In the genomic region with DNA sequence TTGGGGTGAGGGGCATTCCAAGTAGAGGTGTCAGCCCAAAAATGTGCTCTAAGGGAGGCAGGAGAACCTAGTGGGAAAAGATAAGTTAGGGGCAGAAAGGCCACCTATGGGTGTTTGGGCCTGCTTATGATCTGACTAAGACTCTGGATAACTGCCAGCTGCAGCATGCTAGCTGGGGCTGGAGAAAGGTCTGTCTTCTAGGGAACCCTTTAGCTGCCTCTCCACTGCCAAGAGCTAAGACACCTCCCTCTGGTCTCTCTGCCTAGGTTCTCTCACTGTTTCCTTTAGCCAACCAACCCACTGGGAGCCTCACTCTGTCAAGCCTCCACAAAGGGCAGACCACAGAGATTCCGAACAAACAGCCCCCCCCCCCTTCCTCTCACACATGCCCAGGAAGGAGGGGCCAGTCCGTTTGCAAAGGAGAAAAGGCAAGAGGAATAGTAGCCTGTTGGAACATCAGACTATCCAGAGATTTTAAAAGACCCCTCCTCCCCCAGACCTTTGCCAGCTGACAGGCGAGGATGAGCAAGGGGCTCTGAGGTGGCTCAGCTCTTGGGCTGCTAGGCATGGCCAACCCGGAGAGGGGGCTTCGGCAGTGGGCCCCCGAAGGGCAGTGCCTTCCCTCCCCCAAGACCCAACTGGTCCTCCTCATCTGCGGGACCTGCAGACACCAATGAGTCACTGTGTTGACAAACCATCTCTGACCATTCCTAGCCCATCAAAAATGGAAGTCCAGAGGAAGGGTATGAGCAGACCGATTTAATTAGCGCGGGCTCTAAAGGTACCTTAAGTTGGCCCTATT, we compare ENCODE assay signal across 8 mouse cellular contexts. TPM values are rescaled to one million over a fixed set of nuclear protein-coding genes. Genes with fewer than 3 reads are reported as not detected.
DNase-seq lines count a peak whose midpoint lies in the region; ATAC-seq and TF ChIP-seq lines count a peak whose summit lies in the region.

No protein-coding gene starts in this region.

- H3K4me1 ChIP-seq in embryonic facial prominence, embryonic 10.5 days: peaks cover 64% of the 10 kb centered on the region
- H3K4me1 ChIP-seq in kidney, adult 2 months (ENCODE audit: control insufficient read depth, insufficient read depth, low read length): peaks cover 15% of the 10 kb centered on the region
- H3K4me1 ChIP-seq in lung, embryonic 16.5 days (replicated peaks; ENCODE audit: control insufficient read depth, insufficient read depth, low read length): peaks cover 53% of the 10 kb centered on the region

- H3K9ac ChIP-seq in lung, embryonic 16.5 days (ENCODE audit: low read length): peak overlapping the region; percentile 41

- peaks cover 14% of the 10 kb centered on the region for H3K36me3 ChIP-seq in embryonic facial prominence, embryonic 10.5 days (replicated peaks)
- no peaks in the 10 kb centered on the region for H3K36me3 ChIP-seq in kidney, adult 2 months (ENCODE audit: control insufficient read depth, insufficient read depth, low read length)
- no peaks in the 10 kb centered on the region for H3K36me3 ChIP-seq in lung, embryonic 16.5 days (ENCODE audit: control insufficient read depth, insufficient read depth, low read length)

- peak overlapping the region; percentile 99 for H3K27ac ChIP-seq in embryonic facial prominence, embryonic 10.5 days (replicated peaks)
- peak overlapping the region; percentile 94 for H3K27ac ChIP-seq in kidney, adult 2 months (ENCODE audit: insufficient read depth, low read depth, low read length)
- H3K27ac ChIP-seq in lung, embryonic 16.5 days (ENCODE audit: low read length): peak overlapping the region; percentile 93

- peak; percentile 82 for DNase-seq in urinary bladder, postnatal 14 days (ENCODE audit: low spot score)
- no peak for DNase-seq in urinary bladder, postnatal 10 days (ENCODE audit: low spot score)
- peak; percentile 67 for DNase-seq in embryonic facial prominence, embryonic 10.5 days (ENCODE audit: low spot score)
- DNase-seq in heart, adult 9 months (ENCODE audit: low spot score in 2 of 2): peak; percentile 80 to 82
- peak; percentile 73 for DNase-seq in kidney, adult 2 months
- DNase-seq in ovary, postnatal 36 days (ENCODE audit: low spot score): peak; percentile 50
- DNase-seq in layer of hippocampus, postnatal 25 days (ENCODE audit: extremely low spot score in 1 of 2, low spot score in 1 of 2): no peak

- 7% methylated on average over 10 of the region's 10 CpGs for WGBS in embryonic facial prominence, embryonic 10.5 days
- WGBS in kidney, adult 2 months: 18% methylated on average over 10 of the region's 10 CpGs
- WGBS in lung, embryonic 16.5 days: 4% methylated on average over 10 of the region's 10 CpGs

- peak overlapping the region; percentile 100 for H3K4me3 ChIP-seq in embryonic facial prominence, embryonic 10.5 days
- H3K4me3 ChIP-seq in kidney, adult 2 months (ENCODE audit: insufficient read depth, low read depth, low read length): no peak overlapping the region
- H3K4me3 ChIP-seq in lung, embryonic 16.5 days (ENCODE audit: low read length): peak overlapping the region; percentile 16

- peak overlapping the region; percentile 77 for H3K4me2 ChIP-seq in lung, embryonic 16.5 days (ENCODE audit: low read depth, low read length)

- no peak for TF ChIP-seq CTCF in kidney, adult 2 months (conservative IDR thresholded peaks at IDR 0.05; ENCODE audit: insufficient read depth, insufficient read length, low read depth, low read length)

- no peak for TF ChIP-seq POLR2A in kidney, adult 2 months (IDR thresholded peaks at IDR 0.05; ENCODE audit: low read depth, low read length)

- no peaks in the 10 kb centered on the region for H3K27me3 ChIP-seq in embryonic facial prominence, embryonic 10.5 days (replicated peaks; ENCODE audit: low read depth, poor library complexity, severe bottlenecking)
- no peaks in the 10 kb centered on the region for H3K27me3 ChIP-seq in kidney, adult 2 months (replicated peaks; ENCODE audit: control insufficient read depth, insufficient read depth, low read length)
- no peaks in the 10 kb centered on the region for H3K27me3 ChIP-seq in lung, embryonic 16.5 days (ENCODE audit: control insufficient read depth, insufficient read depth, low read depth, low read length)

- peak; percentile 54 for ATAC-seq in lung, embryonic 16.5 days (ENCODE audit: low read depth)

- no peaks in the 10 kb centered on the region for H3K9me3 ChIP-seq in embryonic facial prominence, embryonic 10.5 days
- H3K9me3 ChIP-seq in lung, embryonic 16.5 days (ENCODE audit: control insufficient read depth, low read length): no peaks in the 10 kb centered on the region

RNA-seq across cellular contexts. Expression of a gene that starts 1.4 kb away (rescaled TPM):
- polyA plus RNA-seq in embryonic facial prominence, embryonic 10.5 days (2016; fragmentation: Nextera tagmentation; extraction: Ambion mirVana): 147 TPM in 2 replicates
- polyA plus RNA-seq in kidney, adult 2 months (2012; rRNA removed): 44.6 and 48.6 TPM in 2 replicates
- 49.5 and 61.7 TPM in 2 replicates for polyA plus RNA-seq in lung, embryonic 16.5 days (2015; fragmentation: Nextera tagmentation; extraction: Ambion mirVana)
- 100 to 1,000 TPM; 147 to 150 TPM for total RNA-seq in layer of hippocampus, postnatal 25 days (2021)

Comparison
In these comparisons a context has a peak if more than half of its experiments do, and no peak if none do; other contexts are left out.
1. DNase-seq: peak in urinary bladder, postnatal 14 days (single experiment), embryonic facial prominence, embryonic 10.5 days (single experiment), heart, adult 9 months (2 of 2), kidney, adult 2 months (single experiment) and ovary, postnatal 36 days (single experiment); none in urinary bladder, postnatal 10 days (single experiment) and layer of hippocampus, postnatal 25 days (0 of 2).
2. Peak in every context shown above with its lines, with median percentiles within 50 percentile points of each other: H3K27ac ChIP-seq.